Mouse (Mus musculus): ENCODE measurements around the gene Alkbh8. TPM values are rescaled to one million over a fixed set of nuclear protein-coding genes. Genes with fewer than 3 reads are reported as not detected.
"Not testable (repeated sequence)": the region's sequence is repeated elsewhere in the genome, so short reads cannot be mapped to it uniquely, and the experiment has no call there.

The Alkbh8 gene
- polyA plus RNA-seq, 1 experiment from 2014 or later = 68.4 TPM

DNA sequence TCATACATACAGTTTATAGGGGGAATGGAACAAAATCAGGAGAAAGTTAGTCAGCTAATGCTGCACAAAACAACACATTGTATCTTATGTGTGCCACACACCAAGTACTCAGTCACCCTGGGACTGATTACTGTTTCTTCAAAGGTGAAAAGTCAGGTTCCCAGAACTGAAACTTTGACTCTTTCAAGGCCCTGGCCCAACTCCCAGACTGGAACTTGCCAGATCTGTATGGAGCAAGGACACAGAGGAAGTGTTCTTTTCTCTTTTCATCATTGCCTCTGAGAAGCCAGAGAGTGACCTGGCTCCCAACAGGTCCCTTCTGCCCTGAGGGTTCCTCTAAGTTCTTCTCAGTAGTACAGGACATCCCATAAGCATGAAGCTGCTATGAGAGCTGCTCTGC is 10.2 kb downstream of the Alkbh8 start:
- peaks cover 28% of the 10 kb centered on the region for H3K36me3 ChIP-seq (ENCODE audit: control insufficient read depth, insufficient read depth, low read length)

DNA sequence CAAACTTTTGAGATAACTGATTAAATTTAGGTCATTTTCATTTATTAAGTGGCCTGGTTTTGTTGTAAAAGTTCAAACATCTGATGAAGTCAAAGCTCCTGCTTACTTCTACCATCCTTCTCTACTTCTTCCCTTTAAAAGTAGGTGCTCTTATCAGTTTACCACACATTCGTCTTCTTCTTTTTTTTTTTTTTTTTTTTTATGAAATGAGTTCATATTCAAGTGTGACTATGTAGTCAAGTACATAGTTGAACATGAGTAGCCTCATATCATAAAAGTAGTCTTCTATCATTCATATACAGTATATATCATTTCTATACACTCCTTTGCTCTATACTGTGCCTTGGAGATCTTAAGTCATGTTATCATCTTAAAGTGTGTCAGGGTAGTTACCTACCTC is 11.0 kb downstream of the Alkbh8 start:
- no peak overlapping the region for H3K27ac ChIP-seq (ENCODE audit: low read length)
- no peaks in the 10 kb centered on the region for H3K9me3 ChIP-seq (replicated peaks; ENCODE audit: control insufficient read depth, low read length, poor library complexity, severe bottlenecking)
- WGBS = 82% methylated on average over 1 of the region's 1 CpGs
- no peak overlapping the region for H3K4me3 ChIP-seq (ENCODE audit: low read depth, low read length)
- peaks cover 32% of the 10 kb centered on the region for H3K36me3 ChIP-seq (ENCODE audit: control insufficient read depth, insufficient read depth, low read length)
- no peak for ATAC-seq
- no peak overlapping the region for H3K9ac ChIP-seq (ENCODE audit: low read depth, low read length)
- H3K27me3 ChIP-seq (ENCODE audit: control insufficient read depth, insufficient read depth, low read depth, low read length) = no peaks in the 10 kb centered on the region
- no peaks in the 10 kb centered on the region for H3K4me1 ChIP-seq (ENCODE audit: control insufficient read depth, insufficient read depth, low read length)
- no peak overlapping the region for H3K4me2 ChIP-seq (ENCODE audit: low read length)

More for the DNA sequence above, 10.2 kb downstream of the Alkbh8 start:
- H3K4me1 ChIP-seq (ENCODE audit: control insufficient read depth, insufficient read depth, low read length) = no peaks in the 10 kb centered on the region
- H3K9me3 ChIP-seq (replicated peaks; ENCODE audit: control insufficient read depth, low read length, poor library complexity, severe bottlenecking) = no peaks in the 10 kb centered on the region
- H3K9ac ChIP-seq (ENCODE audit: low read depth, low read length) = no peak overlapping the region
- ATAC-seq = no peak
- no peak overlapping the region for H3K4me3 ChIP-seq (ENCODE audit: low read depth, low read length)
- H3K27me3 ChIP-seq (ENCODE audit: control insufficient read depth, insufficient read depth, low read depth, low read length) = no peaks in the 10 kb centered on the region
- no peak overlapping the region for H3K4me2 ChIP-seq (ENCODE audit: low read length)
- H3K27ac ChIP-seq (ENCODE audit: low read length) = no peak overlapping the region

DNA sequence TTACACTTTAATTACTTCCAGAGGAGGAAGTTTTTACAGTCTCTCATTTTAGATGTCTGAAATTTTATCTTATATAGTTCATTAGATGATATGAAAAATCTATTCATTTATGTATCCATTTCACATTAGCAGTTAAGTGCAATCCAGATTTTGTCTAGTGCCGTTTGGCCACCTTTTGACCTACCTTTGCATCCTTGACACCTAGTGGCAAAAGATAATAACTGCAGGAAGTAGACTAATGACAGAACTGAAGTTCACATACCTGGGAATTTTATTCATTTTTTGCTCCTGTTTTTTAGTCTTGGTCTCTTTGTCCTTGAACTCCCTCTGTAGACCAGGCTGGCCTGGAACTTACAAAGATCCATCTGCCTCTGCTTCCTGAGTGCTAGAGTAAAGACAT is 15.1 kb downstream of the Alkbh8 start:
- Histone ChIP-seq H3K27ac (ENCODE audit: low read length) (no peak overlapping the region), H3K4me2 (ENCODE audit: low read length) (no peak overlapping the region), H3K27me3 (ENCODE audit: control insufficient read depth, insufficient read depth, low read depth, low read length) (no peaks in the 10 kb centered on the region), H3K9ac (ENCODE audit: low read depth, low read length) (no peak overlapping the region), H3K36me3 (ENCODE audit: control insufficient read depth, insufficient read depth, low read length) (peaks cover 23% of the 10 kb centered on the region), H3K9me3 (replicated peaks; ENCODE audit: control insufficient read depth, low read length, poor library complexity, severe bottlenecking) (no peaks in the 10 kb centered on the region), H3K4me1 (ENCODE audit: control insufficient read depth, insufficient read depth, low read length) (no peaks in the 10 kb centered on the region), H3K4me3 (ENCODE audit: low read depth, low read length) (no peak overlapping the region)
- ATAC-seq = no peak
- 84% methylated on average over 1 of the region's 1 CpGs for WGBS

DNA sequence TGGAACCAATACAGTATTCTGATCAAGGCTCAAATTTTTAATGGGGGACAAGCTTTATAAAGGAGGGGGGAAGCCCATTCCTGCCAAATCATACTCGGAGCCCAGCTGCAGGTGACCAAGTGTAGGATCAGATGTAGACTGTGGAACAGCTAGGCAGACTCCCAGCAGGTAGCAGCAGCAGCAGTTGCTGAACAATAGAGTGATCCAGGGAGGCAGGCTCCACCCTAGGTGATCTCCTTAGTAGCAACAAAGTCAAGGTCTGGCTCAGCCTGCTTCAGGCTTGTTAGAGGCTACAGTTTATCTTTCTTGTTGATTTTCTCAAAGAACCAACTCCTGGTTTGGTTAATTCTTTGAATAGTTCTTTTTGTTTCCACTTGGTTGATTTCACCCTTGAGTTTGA is 41.4 kb downstream of the Alkbh8 start:
- not testable (repeated sequence) for H3K9me3 ChIP-seq (replicated peaks; ENCODE audit: control insufficient read depth, low read length, poor library complexity, severe bottlenecking); H3K27me3 ChIP-seq (ENCODE audit: control insufficient read depth, insufficient read depth, low read depth, low read length); H3K4me2 ChIP-seq (ENCODE audit: low read length); H3K27ac ChIP-seq (ENCODE audit: low read length); H3K36me3 ChIP-seq (ENCODE audit: control insufficient read depth, insufficient read depth, low read length); H3K4me3 ChIP-seq (ENCODE audit: low read depth, low read length); H3K4me1 ChIP-seq (ENCODE audit: control insufficient read depth, insufficient read depth, low read length); H3K9ac ChIP-seq (ENCODE audit: low read depth, low read length); ATAC-seq
- 23% methylated on average over 1 of the region's 1 CpGs for WGBS

DNA sequence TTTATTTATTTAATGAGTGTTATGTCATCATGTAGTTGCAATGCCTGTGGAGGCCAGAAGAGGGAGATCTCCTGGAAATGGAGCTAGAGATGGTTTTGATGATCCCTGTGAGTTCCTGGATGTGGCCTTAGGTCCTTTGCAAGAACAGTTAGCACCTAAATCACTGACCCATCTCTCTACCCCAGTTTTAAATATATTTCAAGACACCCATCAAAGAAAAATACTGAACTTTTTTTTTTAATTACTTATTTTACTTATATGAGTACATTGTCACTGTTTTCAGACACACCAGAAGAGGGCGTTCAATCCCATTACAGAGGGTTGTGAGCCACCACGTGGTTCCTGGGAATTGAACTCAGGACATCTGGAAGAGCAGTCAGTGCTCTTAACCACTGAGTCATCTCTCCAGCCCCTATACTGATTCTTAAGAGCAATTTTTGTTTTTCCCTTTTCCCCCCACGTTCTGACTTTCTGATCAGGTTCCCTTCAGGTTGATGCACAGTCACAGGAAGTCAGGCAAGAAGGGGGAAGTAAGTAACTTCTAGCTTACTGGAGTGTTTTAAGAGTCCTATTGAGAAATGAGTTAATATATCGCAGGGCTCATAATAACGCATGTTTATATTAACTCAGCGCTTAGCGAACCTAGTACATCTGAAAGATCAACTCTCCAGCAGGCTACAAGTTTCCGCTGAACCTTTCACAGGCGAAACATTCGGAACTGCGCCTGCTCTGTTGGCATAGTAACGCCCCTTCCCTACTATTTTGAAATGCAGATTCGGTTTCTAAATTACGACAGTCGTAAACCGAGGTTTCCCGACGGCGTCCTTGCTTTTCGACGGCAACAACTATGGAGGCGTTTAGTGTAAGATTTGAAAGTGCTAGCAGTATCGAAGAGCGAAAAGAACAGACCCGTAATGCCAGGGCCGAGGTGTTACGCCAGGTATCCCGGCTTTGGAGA is 68.6 kb downstream of the Alkbh8 start, which contains the start of gene Cwf19l2:
Gene Cwf19l2, plus strand, starts transcription at position 342 of the 958 bp plus-strand sequence.
- Histone ChIP-seq H3K9me3 (replicated peaks; ENCODE audit: control insufficient read depth, low read length, poor library complexity, severe bottlenecking) (no peaks in the 10 kb centered on the region), H3K4me3 (ENCODE audit: low read depth, low read length) (peak within 1 kb of the TSS; percentile 67), H3K4me1 (ENCODE audit: control insufficient read depth, insufficient read depth, low read length) (no peaks in the 10 kb centered on the region), H3K4me2 (ENCODE audit: low read length) (peak within 1 kb of the TSS; percentile 53), H3K36me3 (ENCODE audit: control insufficient read depth, insufficient read depth, low read length) (no peaks in the 10 kb centered on the region), H3K27me3 (ENCODE audit: control insufficient read depth, insufficient read depth, low read depth, low read length) (no peaks in the 10 kb centered on the region), H3K9ac (ENCODE audit: low read depth, low read length) (peak within 1 kb of the TSS; percentile 61), H3K27ac (ENCODE audit: low read length) (peak within 1 kb of the TSS; percentile 67)
- under 1% methylated on average over 28 of the region's 28 CpGs for WGBS
- ATAC-seq = peak; percentile 97

DNA sequence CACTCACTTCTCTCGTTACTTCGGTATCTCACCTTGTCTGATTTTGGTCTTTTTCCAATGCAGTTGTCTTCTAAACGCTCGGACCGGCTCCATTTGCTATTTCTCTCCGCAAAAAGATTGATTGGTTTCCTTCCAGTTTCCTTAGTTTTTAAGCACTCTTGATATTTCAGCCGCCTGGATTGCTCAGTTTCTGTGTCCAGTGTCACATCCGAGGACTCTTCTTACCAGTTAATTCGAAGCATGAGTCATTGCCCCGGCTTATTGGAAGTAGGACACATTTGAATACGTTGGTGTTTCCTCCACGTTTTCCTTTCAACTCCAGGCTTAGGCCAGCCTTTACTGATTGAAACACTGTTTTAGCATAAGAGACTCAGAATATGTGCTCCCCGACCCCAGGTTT is 69.4 kb downstream of the Alkbh8 start:
- Histone ChIP-seq H3K27ac (ENCODE audit: low read length) (no peak overlapping the region), H3K9ac (ENCODE audit: low read depth, low read length) (peak overlapping the region; percentile 61), H3K36me3 (ENCODE audit: control insufficient read depth, insufficient read depth, low read length) (no peaks in the 10 kb centered on the region), H3K4me2 (ENCODE audit: low read length) (peak overlapping the region; percentile 53), H3K27me3 (ENCODE audit: control insufficient read depth, insufficient read depth, low read depth, low read length) (no peaks in the 10 kb centered on the region), H3K4me3 (ENCODE audit: low read depth, low read length) (peak overlapping the region; percentile 67), H3K9me3 (replicated peaks; ENCODE audit: control insufficient read depth, low read length, poor library complexity, severe bottlenecking) (no peaks in the 10 kb centered on the region), H3K4me1 (ENCODE audit: control insufficient read depth, insufficient read depth, low read length) (no peaks in the 10 kb centered on the region)
- peak; percentile 19; the same call in 1 of the 2 replicates for ATAC-seq
- under 1% methylated on average over 13 of the region's 13 CpGs for WGBS

DNA sequence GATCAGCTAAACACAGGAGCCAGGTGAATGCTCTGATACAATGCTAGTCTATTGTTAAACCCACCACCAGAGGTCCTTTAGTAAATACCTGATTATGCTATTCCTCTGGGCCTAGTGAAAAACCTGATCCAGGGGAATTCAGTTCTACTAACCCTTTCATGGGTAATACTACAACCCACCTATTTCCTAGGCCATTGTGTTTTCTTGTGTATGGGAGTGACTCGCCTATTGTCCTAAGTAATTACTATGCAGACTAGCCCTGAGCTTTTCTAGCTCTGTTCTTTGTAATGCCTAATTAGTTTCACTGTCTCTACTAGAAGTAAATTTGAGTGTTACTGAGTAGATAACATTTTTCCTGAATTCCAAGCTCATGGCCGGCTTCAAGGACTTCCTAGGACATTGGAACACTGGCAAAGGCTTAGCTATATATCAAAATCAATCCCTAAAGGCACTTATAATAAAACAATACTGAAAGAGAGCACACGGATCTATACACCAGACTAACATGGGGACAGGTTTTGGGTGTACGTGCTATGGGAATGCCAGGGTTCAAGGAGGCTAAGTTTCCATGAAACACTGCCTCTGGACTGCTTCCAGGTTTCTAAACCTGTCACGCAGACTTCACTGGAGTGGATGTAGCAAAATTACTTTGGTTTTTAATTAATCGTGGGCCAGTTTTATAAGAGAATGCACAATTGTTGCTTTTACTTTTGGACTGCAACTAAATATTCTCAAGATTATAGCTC is 104.8 kb downstream of the Alkbh8 start:
- not testable (repeated sequence) for H3K27me3 ChIP-seq (ENCODE audit: control insufficient read depth, insufficient read depth, low read depth, low read length); H3K4me3 ChIP-seq (ENCODE audit: low read depth, low read length); H3K9me3 ChIP-seq (replicated peaks; ENCODE audit: control insufficient read depth, low read length, poor library complexity, severe bottlenecking); H3K36me3 ChIP-seq (ENCODE audit: control insufficient read depth, insufficient read depth, low read length); H3K9ac ChIP-seq (ENCODE audit: low read depth, low read length); H3K4me2 ChIP-seq (ENCODE audit: low read length); H3K27ac ChIP-seq (ENCODE audit: low read length); ATAC-seq; H3K4me1 ChIP-seq (ENCODE audit: control insufficient read depth, insufficient read depth, low read length)
- WGBS = 83% methylated on average over 6 of the region's 6 CpGs
